Mouse (Mus musculus) embryo, embryonic 11 days (tissue): ENCODE data around the gene Fgf11.
A peak's percentile ranks its signal among the peaks of the same experiment; 100 is the strongest.

Experiments used
- DNase-seq: peaks from one replicate; pipeline ENCODE4 v3.0.0-alpha.2; 2015

Fgf11 gene

GRCm38 (mm10) chr11:69801379-69801977, at the start of gene Fgf11:
Fgf11 (minus strand) TSS chr11:69801857.
- DNase-seq, result peak; percentile 12

- DNase-seq, result no peak
These were observed 49.1 kb upstream of the Fgf11 start for GRCm38 (mm10) chr11:69850754-69851153.

- no peak for DNase-seq
These were observed 48.2 kb upstream of the Fgf11 start for GRCm38 (mm10) chr11:69849884-69850283.

GRCm38 (mm10) chr11:69849128-69849527, 47.5 kb upstream of the Fgf11 start:
- DNase-seq, result no peak

- no peak for DNase-seq
These were observed 46.4 kb upstream of the Fgf11 start for GRCm38 (mm10) chr11:69848021-69848420.

GRCm38 (mm10) chr11:69846738-69847688, 45.4 kb upstream of the Fgf11 start:
- peak; percentile 10 for DNase-seq

GRCm38 (mm10) chr11:69846198-69846680, 44.6 kb upstream of the Fgf11 start, which contains the start of gene Plscr3:
Plscr3 (plus strand) TSS chr11:69846376.
- DNase-seq, result peak; percentile 98

GRCm38 (mm10) chr11:69838714-69839104, 37.1 kb upstream of the Fgf11 start:
- peak; percentile 52 for DNase-seq

GRCm38 (mm10) chr11:69837952-69838713, 36.5 kb upstream of the Fgf11 start, which contains the start of gene Tmem256:
Tmem256 (plus strand) TSS chr11:69838514.
- peak; percentile 97 for DNase-seq

GRCm38 (mm10) chr11:69837604-69837951, 35.9 kb upstream of the Fgf11 start, which contains the start of gene Nlgn2:
Nlgn2 (minus strand) TSS chr11:69837784.
- no peak for DNase-seq

GRCm38 (mm10) chr11:69836703-69837576, 35.3 kb upstream of the Fgf11 start:
- DNase-seq, result peak; percentile 68

GRCm38 (mm10) chr11:69835966-69836335, 34.3 kb upstream of the Fgf11 start:
- DNase-seq, result no peak

GRCm38 (mm10) chr11:69835326-69835965, 33.8 kb upstream of the Fgf11 start:
- DNase-seq, result peak; percentile 74

- peak; percentile 68 for DNase-seq
These were observed 32.4 kb upstream of the Fgf11 start for GRCm38 (mm10) chr11:69834001-69834549.

- DNase-seq, result no peak
These were observed 31.9 kb upstream of the Fgf11 start for GRCm38 (mm10) chr11:69833554-69833953.

GRCm38 (mm10) chr11:69828832-69829231, 27.2 kb upstream of the Fgf11 start:
- DNase-seq, result no peak

GRCm38 (mm10) chr11:69823456-69823855, 21.8 kb upstream of the Fgf11 start:
- DNase-seq, result no peak

GRCm38 (mm10) chr11:69822080-69822479, 20.4 kb upstream of the Fgf11 start, which contains the start of gene Spem1:
Spem1 (minus strand) TSS chr11:69822180.
- DNase-seq, result no peak

GRCm38 (mm10) chr11:69818871-69819270, 17.2 kb upstream of the Fgf11 start:
- DNase-seq, result no peak

GRCm38 (mm10) chr11:69818365-69818764, 16.7 kb upstream of the Fgf11 start, which contains the start of gene Spem2:
Spem2 (minus strand) TSS chr11:69818465.
- no peak for DNase-seq

- DNase-seq, result no peak
These were observed 14.9 kb upstream of the Fgf11 start for GRCm38 (mm10) chr11:69816520-69816919.
